Mouse (Mus musculus): Measurements from ENCODE around the gene Tdp1.
"Not testable (repeated sequence)": the region's sequence is repeated elsewhere in the genome, so short reads cannot be mapped to it uniquely, and the experiment has no call there.

Gene Tdp1

DNA sequence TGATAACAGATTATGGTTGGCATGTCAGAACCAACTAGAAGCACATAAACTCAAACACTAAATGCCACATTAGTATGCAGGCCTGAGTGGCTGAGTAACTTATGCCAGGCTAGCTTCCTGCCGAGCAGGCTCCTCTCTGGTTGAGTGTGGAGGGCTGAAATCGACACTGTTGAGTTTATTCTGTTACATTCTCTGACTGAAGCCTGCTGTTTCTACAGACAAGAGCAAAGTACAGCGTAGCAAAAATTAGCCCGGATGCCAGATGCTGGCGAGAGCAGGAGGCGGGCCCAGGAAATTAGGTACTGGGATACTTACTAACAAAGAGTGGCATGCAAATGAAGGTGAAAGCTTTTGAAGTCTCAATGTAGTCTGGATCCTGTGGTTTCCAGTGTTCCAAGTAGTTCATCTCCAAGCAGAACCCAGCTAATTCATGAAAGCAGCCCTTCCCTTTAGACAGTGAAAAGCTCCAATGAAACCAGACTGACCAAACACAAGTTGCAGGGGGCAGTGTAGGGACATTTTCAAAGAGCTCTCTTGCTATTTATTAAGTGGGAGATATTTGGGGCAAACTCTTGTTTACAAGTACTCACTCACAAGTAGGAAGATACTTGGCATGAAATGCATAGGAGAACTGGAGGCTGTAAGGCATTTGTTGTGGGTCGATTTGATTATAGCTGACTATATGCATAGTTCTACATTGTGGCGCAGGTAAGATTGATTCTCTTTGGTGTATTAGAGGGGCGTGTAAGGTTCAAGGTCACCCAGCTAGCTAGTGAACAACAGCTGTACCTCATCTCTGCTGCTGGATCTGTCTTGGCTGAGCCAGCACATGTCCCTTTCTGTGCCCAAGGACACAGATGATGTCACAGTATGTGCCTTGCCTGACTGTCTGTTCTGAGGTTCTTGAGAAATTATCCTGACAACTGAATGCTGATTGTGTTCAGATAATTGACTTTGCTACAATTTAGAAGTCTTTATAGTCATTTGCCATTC, 74.0 kb downstream of the Tdp1 start:
- DNase-seq, result peak in 1 of 2 experiments; percentile 42

DNA sequence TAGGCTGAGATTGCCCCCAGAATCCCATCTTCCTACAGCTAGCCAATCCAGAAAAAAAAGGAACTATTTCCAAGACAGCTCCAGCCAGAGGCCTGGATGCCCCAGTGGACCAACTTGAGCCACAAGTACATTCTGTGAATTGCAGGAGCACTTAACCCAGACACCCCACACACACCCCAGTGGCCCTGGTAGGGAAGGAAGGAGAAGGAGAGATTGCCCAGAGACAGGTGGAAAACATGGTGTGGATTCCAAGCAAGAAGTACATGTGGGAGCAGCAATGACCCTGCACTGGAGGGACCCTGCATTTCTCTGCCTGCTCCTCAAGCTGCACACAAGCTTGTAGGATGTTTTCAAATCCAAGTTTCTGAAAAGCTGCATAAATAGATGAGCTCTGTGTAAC, 75.0 kb downstream of the Tdp1 start:
- DNase-seq, result no peak

DNA sequence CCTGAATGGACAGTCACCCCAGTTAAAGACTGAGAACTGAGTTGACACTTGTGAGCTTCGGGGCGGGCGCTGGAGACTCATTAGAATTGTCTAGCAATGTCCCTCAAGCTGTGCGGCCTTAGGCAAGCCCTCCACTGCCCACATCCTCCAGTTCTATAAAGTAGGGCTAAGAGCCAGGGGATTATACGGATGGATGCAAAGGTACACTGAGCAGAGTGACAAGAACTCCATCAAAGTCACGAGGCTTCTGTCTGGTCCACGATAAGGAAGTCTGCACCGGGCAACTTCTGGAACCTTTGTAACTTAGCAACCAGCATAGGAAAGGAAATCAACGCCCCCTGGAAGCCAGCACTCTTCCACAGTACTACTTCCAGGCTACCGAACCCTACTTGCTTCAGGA, 75.6 kb downstream of the Tdp1 start:
- peak in 1 of 2 experiments; percentile 37 for DNase-seq

DNA sequence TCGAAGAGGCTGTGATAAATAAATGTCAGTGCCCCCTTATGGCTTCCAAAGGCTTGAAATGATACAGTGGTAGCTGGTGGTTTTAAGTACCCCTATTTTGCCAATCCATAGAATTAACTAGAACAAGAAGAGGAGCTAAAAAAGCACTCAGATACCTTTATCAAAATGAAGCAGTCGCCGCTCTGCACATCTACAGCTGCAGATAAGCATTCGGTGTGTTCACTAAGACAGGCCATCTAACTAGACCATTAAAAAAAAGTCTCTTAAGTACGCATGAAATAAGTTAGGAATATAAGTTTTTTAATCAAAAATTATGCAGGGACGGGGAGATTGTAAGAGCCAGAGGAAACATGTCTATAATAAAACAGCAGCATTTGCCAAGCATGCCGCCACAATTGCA, 76.4 kb downstream of the Tdp1 start:
- no peak for DNase-seq

DNA sequence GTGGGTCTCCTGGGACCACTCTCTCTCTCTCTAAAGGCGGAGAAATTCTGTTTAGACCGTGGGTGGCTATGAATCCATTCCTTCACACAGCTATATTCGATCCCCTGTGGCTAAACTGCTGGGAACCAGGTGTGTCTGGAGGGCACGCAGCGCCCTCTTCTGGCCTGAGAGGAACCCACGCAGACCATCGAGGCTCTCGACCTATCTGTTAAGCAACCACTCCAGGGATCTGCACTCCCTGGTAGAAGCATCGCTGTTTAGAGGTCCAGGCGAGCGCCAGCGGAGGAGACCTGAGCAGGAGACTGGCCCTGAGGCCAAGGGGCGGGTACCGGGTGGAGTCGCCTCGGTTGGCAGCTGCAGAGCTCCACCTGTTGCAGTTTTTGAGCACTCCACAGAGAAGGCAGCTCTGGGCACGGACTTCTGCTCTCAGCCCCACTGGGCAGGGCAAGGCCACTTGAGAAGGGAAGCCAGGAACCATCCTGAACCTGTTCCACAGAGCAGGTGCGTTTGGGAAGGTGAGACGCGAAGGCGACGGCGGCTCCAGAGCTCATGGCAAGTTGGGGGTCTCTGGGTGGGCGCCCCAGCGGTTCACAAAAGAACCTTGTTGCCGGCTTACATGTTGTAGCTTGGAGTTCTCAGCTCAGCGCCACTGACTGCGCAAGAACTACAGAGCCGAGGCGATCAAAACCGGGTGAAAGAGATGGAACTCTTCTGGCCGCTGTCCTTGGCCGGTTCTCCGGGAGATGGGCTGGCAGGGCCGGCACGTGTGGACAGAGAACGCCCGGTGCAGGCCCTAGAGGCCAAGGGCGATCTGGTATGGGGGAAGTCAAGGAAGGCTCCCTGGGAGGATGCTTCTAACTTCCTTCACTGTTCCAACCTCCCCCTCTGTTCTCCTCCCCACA, 80.2 kb downstream of the Tdp1 start, which contains the start of gene Kcnk13:
TSS of gene Kcnk13 (plus strand) at position 199 of the 902 bp plus-strand sequence.
- peak; percentile 71 to 88 for DNase-seq

DNA sequence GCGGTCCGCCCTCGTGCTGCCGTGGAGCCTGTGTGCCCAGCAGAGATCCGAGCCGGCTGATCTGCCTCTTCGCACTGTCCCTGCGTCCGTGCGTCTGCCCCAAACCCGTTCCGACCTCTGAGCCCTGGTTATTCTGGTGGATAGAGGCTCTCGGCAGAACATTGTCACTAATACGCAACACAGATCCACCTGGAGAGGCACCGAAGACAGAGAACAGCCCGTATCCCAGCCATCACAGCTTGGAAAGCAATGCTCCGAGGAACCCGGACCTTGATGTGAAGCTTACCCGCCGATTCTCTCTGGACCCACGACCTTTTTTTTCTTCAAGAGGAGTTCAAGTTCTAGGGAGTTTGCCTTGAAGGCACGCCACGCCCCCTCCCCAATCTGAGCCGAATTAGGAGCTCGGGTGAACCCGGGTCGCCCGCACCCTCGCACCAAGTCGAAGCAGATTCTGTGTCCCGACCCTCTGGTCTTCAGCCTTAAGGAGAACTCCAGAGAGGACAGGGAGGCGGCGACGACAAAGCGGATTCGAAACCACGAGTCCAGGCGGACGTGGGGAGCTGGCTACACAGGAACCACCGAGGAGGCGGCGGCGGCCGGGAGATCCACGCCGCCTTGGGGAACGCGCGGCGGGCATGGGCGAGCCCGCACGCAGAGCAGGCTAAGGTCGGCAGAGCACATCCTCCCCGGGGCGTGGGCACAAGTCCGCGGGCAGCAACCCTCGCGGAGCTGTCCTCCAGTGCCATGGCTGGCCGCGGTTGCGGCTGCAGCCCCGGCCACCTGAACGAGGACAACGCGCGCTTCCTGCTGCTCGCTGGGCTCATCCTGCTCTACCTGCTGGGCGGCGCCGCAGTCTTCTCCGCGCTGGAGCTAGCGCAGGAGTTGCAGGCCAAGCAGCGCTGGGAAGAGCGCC, 81.1 kb downstream of the Tdp1 start:
- DNase-seq, result peak in 1 of 2 experiments; percentile 51

DNA sequence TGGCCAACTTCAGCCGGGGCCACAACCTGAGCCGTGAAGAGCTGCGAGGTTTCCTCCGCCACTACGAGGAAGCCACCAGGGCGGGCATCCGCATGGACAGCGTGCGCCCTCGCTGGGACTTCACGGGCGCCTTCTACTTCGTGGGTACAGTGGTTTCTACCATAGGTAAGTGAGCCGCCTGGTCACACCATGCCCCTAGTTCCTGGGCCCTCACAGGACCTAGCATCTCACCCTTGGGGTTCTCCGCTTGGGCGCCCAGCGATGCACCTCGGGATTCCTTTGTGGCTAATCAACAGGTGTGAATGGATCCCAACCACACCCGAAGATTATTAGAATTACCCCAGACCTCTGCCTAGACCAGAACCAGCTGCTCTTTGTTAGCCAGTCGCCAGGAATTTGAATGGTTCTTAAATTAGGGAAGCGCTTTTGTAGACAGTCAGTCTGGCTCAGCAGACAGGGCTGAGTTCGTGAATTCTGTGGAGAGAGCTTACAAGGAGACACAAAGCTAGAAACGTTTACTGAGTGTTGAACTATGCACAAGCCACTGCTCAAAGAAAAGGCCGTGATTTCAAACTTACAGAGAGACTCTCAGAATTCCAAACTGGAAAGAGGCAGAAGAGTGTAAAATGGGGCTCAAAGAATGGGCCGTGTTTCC, 81.9 kb downstream of the Tdp1 start:
- no peak for DNase-seq

DNA sequence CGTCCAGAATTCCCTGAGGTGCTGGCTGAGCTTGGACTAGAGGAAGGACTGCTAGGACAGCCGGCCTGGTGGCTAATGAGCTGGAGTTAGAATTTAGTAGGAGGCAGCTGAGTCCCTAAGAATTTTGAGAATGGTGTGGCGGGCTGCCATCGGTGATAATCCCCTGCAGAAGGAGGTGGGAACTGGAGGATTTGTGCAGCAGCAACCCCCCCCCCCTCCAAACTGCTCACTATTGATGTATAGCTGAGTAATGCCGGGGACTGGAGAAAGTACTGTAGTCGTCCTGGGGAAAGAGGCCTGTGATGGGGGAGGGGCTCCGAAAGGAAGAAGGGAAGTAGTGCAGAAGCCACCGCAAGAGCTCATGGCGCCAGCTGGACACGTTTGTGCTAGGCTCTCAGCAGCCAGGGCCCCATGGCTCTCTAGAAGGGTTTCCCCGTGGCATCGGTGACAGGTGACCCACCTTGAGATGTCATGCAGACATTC, 82.6 kb downstream of the Tdp1 start:
- no peak for DNase-seq

DNA sequence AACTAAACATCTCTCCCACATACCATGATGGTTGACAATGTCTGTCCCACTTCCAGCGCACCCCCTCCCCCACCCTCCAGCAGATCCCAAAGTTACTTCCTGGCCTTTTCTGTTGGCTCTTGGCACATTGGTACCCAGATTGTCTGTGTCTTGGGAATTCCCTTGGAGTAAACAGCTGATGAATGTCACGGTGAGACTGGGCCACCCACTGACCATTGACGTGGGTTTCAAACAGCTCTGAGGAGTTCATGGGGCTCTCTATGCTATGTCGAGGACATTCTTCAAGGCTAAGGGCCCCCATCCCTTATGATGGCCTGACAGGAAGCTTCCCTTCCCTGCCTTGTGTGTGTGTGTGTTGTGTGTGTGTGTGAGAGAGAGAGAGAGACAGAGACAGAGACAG, 85.6 kb downstream of the Tdp1 start:
- no peak for DNase-seq

DNA sequence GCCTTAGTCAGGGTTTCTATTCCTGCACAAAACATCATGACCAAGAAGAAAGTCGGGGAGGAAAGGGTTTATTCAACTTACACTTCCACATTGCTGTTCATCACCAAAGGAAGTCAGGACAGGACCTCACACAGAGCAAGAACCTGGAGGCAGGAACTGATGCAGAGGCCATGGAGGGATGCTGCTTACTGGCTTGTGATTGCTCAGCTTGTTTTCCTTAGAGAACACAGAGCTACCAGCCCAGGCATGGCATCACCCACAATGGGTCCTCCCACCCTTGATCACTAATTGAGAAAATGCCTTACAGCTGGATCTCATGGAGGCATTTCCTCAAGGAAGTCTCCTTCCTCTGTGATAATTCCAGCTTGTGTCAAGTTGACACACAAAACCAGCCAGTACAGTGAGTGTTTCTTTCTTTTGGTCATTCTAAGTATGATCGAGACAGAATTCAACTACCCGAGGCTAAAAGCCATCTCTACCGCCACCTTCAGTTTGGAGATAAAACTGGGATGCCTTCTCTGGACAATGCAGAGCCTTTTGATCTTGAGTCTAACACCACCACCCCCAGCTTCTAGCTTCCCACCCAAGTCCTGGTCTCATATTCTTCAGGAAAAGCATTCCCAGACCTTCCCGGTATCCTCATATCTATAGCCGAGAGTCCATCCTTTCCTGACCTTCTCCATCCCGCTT, 87.0 kb downstream of the Tdp1 start:
- DNase-seq, result not testable (repeated sequence)

DNA sequence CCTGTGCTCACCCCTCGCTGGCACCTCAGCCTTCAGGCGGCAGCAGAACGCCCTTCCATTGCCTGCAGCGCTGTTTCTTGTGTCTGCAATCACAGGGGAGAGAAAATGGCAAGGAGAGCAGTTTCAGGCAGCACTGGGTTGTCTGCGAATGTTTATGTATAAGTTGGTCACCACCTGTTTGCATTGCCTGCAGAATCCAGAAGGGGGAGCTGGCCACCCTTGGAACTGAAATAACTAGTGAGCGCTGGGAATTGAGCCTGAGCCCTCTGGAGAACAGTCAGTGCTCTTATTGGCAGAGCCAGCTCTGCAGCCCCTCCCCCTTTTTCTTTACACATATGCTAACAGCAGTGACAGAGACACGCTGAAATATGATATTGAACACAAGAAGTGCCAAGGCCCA, 88.5 kb downstream of the Tdp1 start:
- DNase-seq, result no peak

DNA sequence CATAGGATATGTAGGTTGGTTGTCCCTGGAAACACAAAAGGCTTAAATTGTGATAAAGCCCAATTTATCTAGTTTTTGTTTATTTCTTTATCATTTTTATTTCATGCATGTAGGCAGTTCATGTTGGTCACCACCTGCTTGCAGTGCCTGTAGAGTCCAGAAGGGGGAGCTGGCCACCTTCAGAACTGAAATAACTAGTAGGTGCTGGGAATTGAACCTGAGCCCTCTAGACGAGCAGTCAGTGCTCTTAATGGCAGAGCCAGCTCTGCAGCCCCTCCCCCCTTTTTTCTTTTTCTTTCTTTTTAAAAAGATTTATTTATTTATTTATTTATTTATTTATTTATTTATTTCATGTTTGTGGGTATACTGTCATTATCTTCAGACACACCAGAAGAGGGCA, 89.3 kb downstream of the Tdp1 start:
- DNase-seq, result peak in 1 of 2 experiments; percentile 15

DNA sequence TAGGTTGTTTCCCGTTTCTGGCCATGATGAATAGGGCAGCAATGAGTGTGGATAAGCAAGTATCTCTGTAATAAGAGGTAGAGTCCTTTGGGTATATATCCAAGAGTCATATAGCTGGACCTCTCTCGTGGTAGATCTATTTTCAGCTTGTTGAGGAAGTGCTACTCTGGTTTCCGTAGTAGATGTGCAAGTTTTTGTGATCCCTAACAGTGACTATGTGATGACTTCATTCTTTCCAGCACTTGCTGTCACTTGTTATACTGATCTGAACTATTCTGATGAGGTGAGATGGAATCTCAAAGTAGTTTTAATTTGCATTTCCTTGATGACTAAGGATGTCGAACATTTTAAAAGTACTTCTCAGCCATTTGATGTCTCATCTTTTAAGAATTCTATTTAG, 95.2 kb downstream of the Tdp1 start:
- DNase-seq, result no peak

DNA sequence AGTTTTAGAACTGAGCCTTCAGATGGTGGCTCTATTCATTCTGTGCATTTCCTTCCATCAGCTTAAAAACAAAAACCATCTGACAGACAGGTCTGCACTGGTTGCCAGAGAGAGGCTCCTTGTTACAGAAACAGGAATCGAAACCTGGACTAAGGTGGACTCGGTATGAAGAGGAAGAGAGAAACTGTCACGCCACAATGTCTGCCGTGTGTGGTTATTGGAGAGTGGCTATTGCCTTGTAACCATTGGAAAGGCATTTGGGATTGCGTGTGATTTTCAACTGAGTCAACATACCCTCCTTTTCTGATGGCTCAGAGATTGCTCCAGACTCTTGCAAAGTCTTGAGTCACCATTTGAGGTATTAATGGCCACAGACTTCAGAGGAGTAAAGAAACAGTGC, 102.5 kb downstream of the Tdp1 start:
- DNase-seq, result no peak

DNA sequence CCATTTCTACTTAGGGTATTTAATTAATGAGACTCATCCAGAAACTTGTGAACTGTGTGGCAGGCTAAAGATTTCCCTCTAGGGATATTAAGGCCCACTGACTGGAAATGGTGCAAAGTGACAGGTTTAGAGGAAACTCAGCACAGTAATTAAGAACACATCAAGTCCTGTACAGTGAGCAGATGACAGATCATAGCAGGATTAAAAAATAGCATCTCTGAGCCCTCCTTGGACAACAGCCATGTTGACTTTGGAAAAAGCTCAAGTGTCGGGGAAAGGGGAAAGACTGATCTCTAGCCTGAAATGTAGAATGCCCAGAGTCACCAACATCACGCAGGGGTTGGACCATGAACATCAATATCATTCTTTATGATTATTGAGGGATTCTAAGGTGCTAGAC, 103.8 kb downstream of the Tdp1 start:
- DNase-seq, result no peak

DNA sequence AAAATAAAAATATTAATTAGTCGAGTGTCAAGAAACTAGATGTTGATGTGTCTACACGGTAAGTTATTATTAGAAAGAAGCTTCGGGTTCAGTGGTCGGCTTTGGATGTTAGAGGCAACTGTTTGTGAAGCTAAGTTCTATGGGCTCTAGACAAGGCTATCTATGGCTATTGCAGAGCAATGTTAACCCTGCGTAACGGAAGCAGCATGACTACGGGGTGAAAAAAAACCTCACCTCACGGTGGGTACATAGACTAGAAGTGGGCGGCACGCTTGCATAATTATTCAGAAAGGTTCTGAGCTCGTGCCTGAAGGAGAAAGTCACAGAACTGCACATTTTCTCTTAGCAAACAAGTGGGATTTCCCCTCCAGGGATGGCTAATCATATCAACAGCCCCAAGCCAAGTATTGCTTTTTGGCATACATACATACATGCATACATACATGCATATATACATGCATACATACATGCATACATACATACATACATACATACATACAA, 108.1 kb downstream of the Tdp1 start:
- no peak for DNase-seq

DNA sequence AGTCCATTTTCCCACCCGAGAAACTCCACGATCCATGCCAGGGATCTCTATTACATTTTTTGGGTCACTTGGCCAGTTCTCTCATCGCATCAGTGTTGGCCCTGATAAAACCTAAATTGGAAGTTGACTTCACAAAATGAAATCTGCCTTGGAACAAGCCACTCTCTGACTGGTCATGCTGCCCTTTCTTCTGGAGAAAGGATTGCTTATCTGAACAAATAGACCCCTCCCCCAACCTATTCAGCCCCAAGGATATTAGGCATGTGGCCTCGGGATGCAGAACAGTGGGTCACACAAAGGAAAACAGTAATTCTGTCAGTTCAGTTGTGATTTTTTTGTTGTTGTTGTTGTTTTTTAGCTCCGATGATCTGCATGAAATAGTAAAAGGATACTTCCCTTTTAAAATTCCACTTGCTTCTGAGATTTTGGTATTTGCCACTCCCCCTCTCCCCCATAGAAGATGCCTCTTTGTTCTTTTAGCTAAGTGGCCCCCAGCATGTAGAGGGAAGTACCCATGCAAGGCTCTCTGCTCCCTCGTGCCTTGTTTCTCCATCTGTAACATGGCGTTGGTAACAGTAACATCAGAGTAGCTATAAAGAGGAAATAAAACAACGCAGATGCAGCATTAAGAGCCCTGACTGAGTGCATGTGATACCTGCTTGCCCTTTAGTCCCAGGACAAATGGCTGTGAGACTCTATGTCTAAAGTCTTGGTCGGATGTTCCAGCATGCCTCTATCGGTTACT, 109.0 kb downstream of the Tdp1 start:
- no peak for DNase-seq

DNA sequence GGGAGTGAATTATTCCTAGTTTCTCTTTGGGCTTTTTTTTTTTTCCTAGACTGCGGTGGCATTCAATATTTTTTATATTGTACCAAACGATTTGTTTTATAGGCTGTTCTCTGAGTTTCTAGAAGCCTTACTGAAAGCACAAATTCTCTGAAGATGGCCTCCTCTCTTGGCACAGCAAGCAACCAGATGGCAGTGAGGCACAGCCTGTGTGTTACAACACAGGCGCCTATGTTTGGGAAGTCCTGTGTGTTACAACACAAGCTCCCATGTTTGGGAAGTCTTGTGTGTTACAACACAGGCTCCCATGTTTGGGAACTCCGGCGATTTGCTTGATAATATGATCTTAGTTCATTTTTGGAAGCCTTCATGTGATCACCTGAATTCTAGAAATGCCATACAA, 111.6 kb downstream of the Tdp1 start:
- DNase-seq, result no peak

DNA sequence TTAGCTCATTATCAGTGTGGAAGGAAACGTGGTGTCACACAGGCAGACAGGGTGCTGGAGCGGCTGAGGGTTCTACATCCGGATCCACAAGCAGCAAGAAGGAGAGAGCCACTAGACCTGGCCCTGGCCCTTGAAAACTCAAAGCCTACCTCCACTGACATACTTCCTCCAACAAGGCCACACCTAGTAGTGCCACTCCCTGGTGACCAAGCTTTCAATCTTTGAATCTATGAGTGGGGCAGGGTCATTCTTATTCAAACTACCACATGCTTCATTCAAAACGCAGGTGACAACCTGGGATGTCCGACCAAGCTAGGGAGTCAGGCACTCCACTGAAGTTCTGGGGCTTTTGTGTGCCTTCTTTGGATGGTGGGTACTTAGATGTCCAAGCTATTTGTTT, 115.4 kb downstream of the Tdp1 start:
- no peak for DNase-seq

DNA sequence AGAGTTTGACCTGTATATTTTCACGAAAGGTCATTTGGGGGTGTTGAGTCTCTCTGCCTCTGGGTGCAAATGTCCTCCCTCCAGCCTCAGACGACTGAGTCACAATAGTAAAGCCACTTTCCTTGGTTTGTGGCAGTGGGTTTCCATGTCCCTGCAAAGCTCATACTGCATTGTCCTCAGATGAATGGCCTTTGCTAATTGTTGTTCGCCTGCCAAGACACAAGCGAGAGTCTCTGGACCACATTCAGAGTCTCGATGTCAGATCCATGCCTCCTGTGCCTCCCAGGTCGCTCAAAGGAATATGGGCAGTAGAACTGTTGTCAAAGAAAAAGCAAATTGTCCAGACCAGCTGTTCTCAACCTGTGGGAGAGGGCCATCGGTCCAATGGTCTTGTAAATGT, 116.1 kb downstream of the Tdp1 start:
- peak; percentile 5 to 13 for DNase-seq
